Mouse (Mus musculus) forebrain, embryonic 15.5 days (tissue): ENCODE results near the gene Spata18. TPM values are rescaled to one million over a fixed set of nuclear protein-coding genes. Genes with fewer than 3 reads are reported as not detected.

Experiments
- ATAC-seq: fragments of 200-750 bp; cut with Nextera tagmentation; replicated peaks from 2 replicates; pipeline ENCODE4 v1.8.0; 2017; ENCODE audit warnings: mild to moderate bottlenecking, moderate TSS enrichment, moderate library complexity
- H3K27ac ChIP-seq: fragments of 300-500 bp; sonication (generic); replicated peaks from 2 replicates; pipeline ENCODE4 v1.5.1; 2015; ENCODE audit warnings: mild to moderate bottlenecking, inconsistent platforms
- H3K27me3 ChIP-seq: fragments of 300-500 bp; sonication (generic); 2 replicates; pipeline ENCODE4 v1.6.1; 2015; ENCODE audit warnings: inconsistent platforms
- H3K36me3 ChIP-seq: fragments of 300-500 bp; sonication (generic); 2 replicates; pipeline ENCODE4 v1.6.1; 2015; ENCODE audit warnings: mild to moderate bottlenecking, inconsistent platforms
- H3K4me1 ChIP-seq: fragments of 300-500 bp; sonication (generic); 2 replicates; pipeline ENCODE4 v1.6.1; 2015; ENCODE audit warnings: inconsistent platforms
- H3K4me2 ChIP-seq: fragments of 300-500 bp; sonication (generic); replicated peaks from 2 replicates; pipeline ENCODE4 v1.6.1; 2015; ENCODE audit warnings: mild to moderate bottlenecking, inconsistent platforms
- H3K4me3 ChIP-seq: fragments of 300-500 bp; sonication (generic); 2 replicates; pipeline ENCODE4 v1.5.1; 2015; ENCODE audit warnings: mild to moderate bottlenecking, inconsistent platforms
- H3K9ac ChIP-seq: fragments of 300-500 bp; sonication (generic); replicated peaks from 2 replicates; pipeline ENCODE4 v1.6.1; 2015; ENCODE audit warnings: mild to moderate bottlenecking, inconsistent platforms
- H3K9me3 ChIP-seq: fragments of 300-500 bp; sonication (generic); 2 replicates; pipeline ENCODE4 v1.6.1; 2016; ENCODE audit warnings: inconsistent platforms
- WGBS: fragments of 180-500 bp; shearing (Covaris S2); methylation state at CpG from one replicate; pipeline ENCODE4 v1.1.7; 2015; ENCODE audit warnings: mixed read lengths; 5-methylcytosine and 5-hydroxymethylcytosine counted together
- polyA plus RNA-seq: library from polyadenylated mRNA; unstranded; fragments of >200 nt; fragmentation: Nextera tagmentation; extraction: Ambion mirVana; gene quantifications from 2 replicates; pipeline ENCODE4 v1.2.1, GENCODE M21; 2015

The Spata18 gene
- 0.17 and 0.78 TPM in 2 replicates for polyA plus RNA-seq

GRCm38 (mm10) chr5:73651061-73651854 is at the start of gene Spata18:
Gene Spata18 (plus strand): TSS chr5:73651379.
- under 1% methylated on average over 55 of the region's 57 CpGs for WGBS
- Histone ChIP-seq H3K4me2 (peak within 1 kb of the TSS; percentile 90), H3K4me3 (peak within 1 kb of the TSS; percentile 43), H3K4me1 (peaks cover 30% of the 10 kb centered on the region), H3K9me3 (no peaks in the 10 kb centered on the region), H3K27ac (no peak within 1 kb of the TSS), H3K9ac (peak within 1 kb of the TSS; percentile 14; the same call in 1 of the 2 replicates), H3K27me3 (peaks cover 48% of the 10 kb centered on the region), H3K36me3 (no peaks in the 10 kb centered on the region)
- ATAC-seq, result 0 out of 2 replicates have a peak, but pooled peaks have one; percentile 21

GRCm38 (mm10) chr5:73602865-73603264 is 48.3 kb upstream of the Spata18 start:
- Histone ChIP-seq H3K9me3 (no peaks in the 10 kb centered on the region), H3K27me3 (no peaks in the 10 kb centered on the region), H3K4me2 (no peak overlapping the region), H3K9ac (no peak overlapping the region), H3K4me1 (peaks cover 27% of the 10 kb centered on the region), H3K36me3 (no peaks in the 10 kb centered on the region), H3K4me3 (no peak overlapping the region), H3K27ac (no peak overlapping the region)
- ATAC-seq, result no peak
- 74% methylated on average over 3 of the region's 3 CpGs for WGBS

- Histone ChIP-seq H3K9ac (no peak overlapping the region), H3K4me3 (no peak overlapping the region), H3K27ac (no peak overlapping the region), H3K36me3 (no peaks in the 10 kb centered on the region), H3K27me3 (no peaks in the 10 kb centered on the region), H3K4me1 (peaks cover 19% of the 10 kb centered on the region), H3K9me3 (no peaks in the 10 kb centered on the region), H3K4me2 (no peak overlapping the region)
- no peak for ATAC-seq
- 68% methylated on average over 6 of the region's 6 CpGs for WGBS
These were observed 46.6 kb upstream of the Spata18 start for GRCm38 (mm10) chr5:73604542-73604941.

- H3K4me1 ChIP-seq, result peaks cover 16% of the 10 kb centered on the region
- no peak overlapping the region for H3K27ac ChIP-seq
- H3K27me3 ChIP-seq, result no peaks in the 10 kb centered on the region
- no peak overlapping the region for H3K4me3 ChIP-seq
- H3K9me3 ChIP-seq, result no peaks in the 10 kb centered on the region
- no peaks in the 10 kb centered on the region for H3K36me3 ChIP-seq
- H3K9ac ChIP-seq, result no peak overlapping the region
- no peak for ATAC-seq
- H3K4me2 ChIP-seq, result no peak overlapping the region
- 87% methylated on average over 6 of the region's 6 CpGs for WGBS
These were observed 46.2 kb upstream of the Spata18 start for GRCm38 (mm10) chr5:73604964-73605363.

- Histone ChIP-seq H3K4me2 (no peak overlapping the region), H3K36me3 (no peaks in the 10 kb centered on the region), H3K27ac (no peak overlapping the region), H3K4me3 (no peak overlapping the region), H3K27me3 (no peaks in the 10 kb centered on the region), H3K9me3 (no peaks in the 10 kb centered on the region; the same call in 1 of the 2 replicates), H3K4me1 (no peaks in the 10 kb centered on the region), H3K9ac (no peak overlapping the region)
- 94% methylated on average over 4 of the region's 4 CpGs for WGBS
- no peak for ATAC-seq
These were observed 40.1 kb upstream of the Spata18 start for GRCm38 (mm10) chr5:73611071-73611470.

- 89% methylated on average over 8 of the region's 8 CpGs for WGBS
- H3K9ac ChIP-seq, result no peak overlapping the region
- H3K36me3 ChIP-seq, result no peaks in the 10 kb centered on the region
- H3K4me3 ChIP-seq, result no peak overlapping the region
- H3K27ac ChIP-seq, result no peak overlapping the region
- no peak overlapping the region for H3K4me2 ChIP-seq
- H3K4me1 ChIP-seq, result no peaks in the 10 kb centered on the region
- no peak for ATAC-seq
- H3K27me3 ChIP-seq, result no peaks in the 10 kb centered on the region
- H3K9me3 ChIP-seq, result no peaks in the 10 kb centered on the region; the same call in 1 of the 2 replicates
These were observed 37.9 kb upstream of the Spata18 start for GRCm38 (mm10) chr5:73613296-73613695.

- Histone ChIP-seq H3K9ac (no peak overlapping the region), H3K4me2 (no peak overlapping the region), H3K27me3 (no peaks in the 10 kb centered on the region), H3K27ac (no peak overlapping the region), H3K36me3 (no peaks in the 10 kb centered on the region), H3K9me3 (no peaks in the 10 kb centered on the region; the same call in 1 of the 2 replicates), H3K4me1 (no peaks in the 10 kb centered on the region), H3K4me3 (no peak overlapping the region)
- ATAC-seq, result no peak
- 80% methylated on average over 7 of the region's 7 CpGs for WGBS
These were observed 36.0 kb upstream of the Spata18 start for GRCm38 (mm10) chr5:73615211-73615610.

GRCm38 (mm10) chr5:73618969-73619368 is 32.2 kb upstream of the Spata18 start:
- H3K27ac ChIP-seq, result no peak overlapping the region
- no peaks in the 10 kb centered on the region for H3K36me3 ChIP-seq
- no peak for ATAC-seq
- no peak overlapping the region for H3K4me2 ChIP-seq
- no peak overlapping the region for H3K4me3 ChIP-seq
- H3K4me1 ChIP-seq, result no peaks in the 10 kb centered on the region
- no peaks in the 10 kb centered on the region for H3K27me3 ChIP-seq
- no peak overlapping the region for H3K9ac ChIP-seq
- WGBS, result 74% methylated on average over 1 of the region's 1 CpGs
- H3K9me3 ChIP-seq, result no peaks in the 10 kb centered on the region

GRCm38 (mm10) chr5:73625505-73625904 is 25.7 kb upstream of the Spata18 start:
- WGBS, result 90% methylated on average over 1 of the region's 1 CpGs
- H3K27me3 ChIP-seq, result no peaks in the 10 kb centered on the region
- no peaks in the 10 kb centered on the region for H3K9me3 ChIP-seq
- no peak overlapping the region for H3K27ac ChIP-seq
- ATAC-seq, result no peak
- H3K4me3 ChIP-seq, result no peak overlapping the region
- H3K9ac ChIP-seq, result no peak overlapping the region
- no peaks in the 10 kb centered on the region for H3K36me3 ChIP-seq
- H3K4me2 ChIP-seq, result no peak overlapping the region
- no peaks in the 10 kb centered on the region for H3K4me1 ChIP-seq

GRCm38 (mm10) chr5:73626842-73627241 is 24.3 kb upstream of the Spata18 start:
- H3K27me3 ChIP-seq, result no peaks in the 10 kb centered on the region
- no peaks in the 10 kb centered on the region for H3K4me1 ChIP-seq
- no peak overlapping the region for H3K4me3 ChIP-seq
- H3K9me3 ChIP-seq, result no peaks in the 10 kb centered on the region
- WGBS, result 87% methylated on average over 7 of the region's 7 CpGs
- H3K27ac ChIP-seq, result no peak overlapping the region
- no peak overlapping the region for H3K9ac ChIP-seq
- H3K36me3 ChIP-seq, result no peaks in the 10 kb centered on the region
- no peak overlapping the region for H3K4me2 ChIP-seq
- no peak for ATAC-seq

- peaks cover 3% of the 10 kb centered on the region; the same call in 1 of the 2 replicates for H3K36me3 ChIP-seq
- H3K9me3 ChIP-seq, result no peaks in the 10 kb centered on the region
- H3K4me2 ChIP-seq, result no peak overlapping the region
- H3K4me1 ChIP-seq, result no peaks in the 10 kb centered on the region
- 53% methylated on average over 4 of the region's 4 CpGs for WGBS
- no peak overlapping the region for H3K27ac ChIP-seq
- no peak overlapping the region for H3K9ac ChIP-seq
- ATAC-seq, result no peak
- no peaks in the 10 kb centered on the region for H3K27me3 ChIP-seq
- no peak overlapping the region for H3K4me3 ChIP-seq
These were observed 23.6 kb upstream of the Spata18 start for GRCm38 (mm10) chr5:73627559-73627958.

GRCm38 (mm10) chr5:73627991-73628390 is 23.2 kb upstream of the Spata18 start:
- Histone ChIP-seq H3K27ac (no peak overlapping the region), H3K4me3 (no peak overlapping the region), H3K36me3 (peaks cover 3% of the 10 kb centered on the region; the same call in 1 of the 2 replicates), H3K27me3 (no peaks in the 10 kb centered on the region), H3K9me3 (no peaks in the 10 kb centered on the region), H3K4me1 (no peaks in the 10 kb centered on the region), H3K4me2 (no peak overlapping the region), H3K9ac (no peak overlapping the region)
- 78% methylated on average over 15 of the region's 15 CpGs for whole genome bisulfite sequencing
- ATAC-seq, result no peak
